In the genomic region with DNA sequence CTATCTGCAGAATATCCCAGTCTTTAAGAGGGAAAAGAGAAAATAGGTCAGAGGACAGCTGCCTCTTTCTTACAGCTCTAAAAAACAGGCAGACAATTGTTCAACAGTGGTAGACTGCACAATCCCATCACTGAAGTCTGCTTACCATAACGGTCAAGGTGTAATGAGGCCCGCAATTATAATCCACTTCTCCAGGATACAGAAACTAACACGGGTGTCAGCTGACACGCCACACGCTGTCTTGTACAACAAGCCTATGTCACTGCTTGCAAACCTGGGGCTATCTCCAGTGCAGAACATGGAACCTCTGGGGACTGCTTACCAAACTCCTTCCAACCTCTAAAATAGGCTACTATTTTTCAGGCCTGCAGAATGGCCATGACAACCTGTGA, we compare ENCODE assay signal across 8 mouse cellular contexts. TPM values are rescaled to one million over a fixed set of nuclear protein-coding genes. Genes with fewer than 3 reads are reported as not detected.
DNase-seq lines count a peak whose midpoint lies in the region; ATAC-seq and TF ChIP-seq lines count a peak whose summit lies in the region.
"Had no signal": no experiment of that assay in that cellular context is flagged by ENCODE, and none has a peak within 500 bp of the region (broad histone marks: within the 10 kb centered on the region; RNA-seq: fewer than 3 reads in every experiment).

No protein-coding gene starts in this region.

- 75% methylated on average over 5 of the region's 5 CpGs for WGBS in intestine, embryonic 14.5 days
- 65% methylated on average over 5 of the region's 5 CpGs for WGBS in intestine, postnatal 0 days
- 29% methylated on average over 5 of the region's 5 CpGs for WGBS in bone marrow, adult 2 months
- 44% methylated on average over 5 of the region's 5 CpGs for WGBS in heart, embryonic 12.5 days

- no peak overlapping the region for H3K4me2 ChIP-seq in intestine, embryonic 14.5 days (ENCODE audit: low read length)
- H3K4me2 ChIP-seq in intestine, postnatal 0 days (replicated peaks; ENCODE audit: low read depth) = no peak overlapping the region
- H3K4me2 ChIP-seq in heart, embryonic 12.5 days = peak overlapping the region; percentile 62
- H3K4me2 ChIP-seq: neural tube, embryonic 15.5 days had no signal

- H3K27ac ChIP-seq in intestine, embryonic 14.5 days (ENCODE audit: low read depth) = peak overlapping the region; percentile 61; the same call in 1 of the 2 replicates
- no peak overlapping the region for H3K27ac ChIP-seq in intestine, postnatal 0 days (ENCODE audit: low read depth, low read length)
- H3K27ac ChIP-seq in bone marrow, adult 2 months (ENCODE audit: control insufficient read depth, insufficient read depth, low read depth, low read length, poor library complexity) = peak overlapping the region; percentile 76
- peak overlapping the region; percentile 91 for H3K27ac ChIP-seq in heart, embryonic 12.5 days (ENCODE audit: poor library complexity, severe bottlenecking)
- H3K27ac ChIP-seq: neural tube, embryonic 15.5 days had no signal

- intact Hi-C loops in left cerebral cortex, postnatal 10 days (cut with DNase I) = no loop called here

- H3K4me3 ChIP-seq in intestine, embryonic 14.5 days (ENCODE audit: low read depth, low read length) = no peak overlapping the region
- no peak overlapping the region for H3K4me3 ChIP-seq in intestine, postnatal 0 days (ENCODE audit: low read depth, low read length)
- no peak overlapping the region for H3K4me3 ChIP-seq in bone marrow, adult 2 months (replicated peaks; ENCODE audit: control insufficient read depth, low read depth, low read length)
- 0 out of 2 replicates have a peak overlapping the region, but pooled peaks have one; percentile 10 for H3K4me3 ChIP-seq in heart, embryonic 12.5 days
- H3K4me3 ChIP-seq: neural tube, embryonic 15.5 days had no signal

- no peak for TF ChIP-seq POLR2A in bone marrow, adult 2 months (IDR thresholded peaks at IDR 0.05; ENCODE audit: borderline replicate concordance, control insufficient read depth, low read depth, low read length)

- H3K9me3 ChIP-seq in intestine, embryonic 14.5 days (ENCODE audit: control insufficient read depth, low read length) = no peaks in the 10 kb centered on the region
- H3K9me3 ChIP-seq in intestine, postnatal 0 days (ENCODE audit: control insufficient read depth) = no peaks in the 10 kb centered on the region
- no peaks in the 10 kb centered on the region for H3K9me3 ChIP-seq in heart, embryonic 12.5 days (replicated peaks)
- H3K9me3 ChIP-seq: neural tube, embryonic 15.5 days had no signal

- H3K27me3 ChIP-seq in intestine, embryonic 14.5 days (replicated peaks; ENCODE audit: control insufficient read depth, insufficient read depth, low read length) = no peaks in the 10 kb centered on the region
- no peaks in the 10 kb centered on the region for H3K27me3 ChIP-seq in intestine, postnatal 0 days (replicated peaks; ENCODE audit: control insufficient read depth, insufficient read depth, low read length)
- H3K27me3 ChIP-seq in heart, embryonic 12.5 days (replicated peaks) = no peaks in the 10 kb centered on the region
- H3K27me3 ChIP-seq: neural tube, embryonic 15.5 days had no signal

- peaks cover 29% of the 10 kb centered on the region for H3K4me1 ChIP-seq in intestine, embryonic 14.5 days (replicated peaks; ENCODE audit: control insufficient read depth, insufficient read depth, low read length)
- H3K4me1 ChIP-seq in intestine, postnatal 0 days (replicated peaks; ENCODE audit: control insufficient read depth, insufficient read depth, low read length) = no peaks in the 10 kb centered on the region
- H3K4me1 ChIP-seq in bone marrow, adult 2 months (ENCODE audit: control insufficient read depth, insufficient read depth, low read length) = peaks cover 3% of the 10 kb centered on the region
- peaks cover 52% of the 10 kb centered on the region for H3K4me1 ChIP-seq in heart, embryonic 12.5 days (replicated peaks)

- peaks cover 30% of the 10 kb centered on the region for H3K36me3 ChIP-seq in intestine, embryonic 14.5 days (ENCODE audit: control insufficient read depth, insufficient read depth, low read length)
- peaks cover 28% of the 10 kb centered on the region for H3K36me3 ChIP-seq in intestine, postnatal 0 days (ENCODE audit: control insufficient read depth, insufficient read depth)
- H3K36me3 ChIP-seq in heart, embryonic 12.5 days = peaks cover 21% of the 10 kb centered on the region

- no peak overlapping the region for H3K9ac ChIP-seq in intestine, embryonic 14.5 days (ENCODE audit: low read length)
- H3K9ac ChIP-seq in intestine, postnatal 0 days (ENCODE audit: low read depth, low read length) = no peak overlapping the region
- no peak overlapping the region for H3K9ac ChIP-seq in heart, embryonic 12.5 days
- H3K9ac ChIP-seq: neural tube, embryonic 15.5 days had no signal

- ATAC-seq in intestine, embryonic 14.5 days (replicated peaks; ENCODE audit: low FRiP score, low TSS enrichment, low read depth) = no peak
- ATAC-seq in intestine, postnatal 0 days = no peak
- ATAC-seq in heart, embryonic 12.5 days (ENCODE audit: insufficient number of reproducible peaks, low FRiP score) = peak; percentile 78
- peak; percentile 27 for ATAC-seq in megakaryocyte progenitor cell, adult 5-6 weeks (replicated peaks; ENCODE audit: poor library complexity)
- ATAC-seq in activated CD4-positive, CD25-positive, alpha-beta regulatory T cell, adult 4 months = no peak

- DNase-seq in intestine, embryonic 14.5 days (ENCODE audit: low spot score) = no peak
- DNase-seq in left cerebral cortex, postnatal 10 days (ENCODE audit: extremely low spot score in 1 of 2, low spot score in 2 of 2) = no peak

- no peak for TF ChIP-seq CTCF in intestine, postnatal 0 days (IDR thresholded peaks at IDR 0.05; ENCODE audit: low read depth)
- no peak for TF ChIP-seq CTCF in bone marrow, adult 2 months (IDR thresholded peaks at IDR 0.05; ENCODE audit: control insufficient read depth, insufficient read depth, low read length)

RNA-seq across cellular contexts. Expression of gene Tbc1d14, which starts 28.0 kb away (rescaled TPM):
- 36.6 and 42.3 TPM in 2 replicates for polyA plus RNA-seq in intestine, embryonic 14.5 days (2014; fragmentation: Nextera tagmentation; extraction: Ambion mirVana)
- 16.8 and 17.2 TPM in 2 replicates for polyA plus RNA-seq in intestine, postnatal 0 days (2015; fragmentation: Nextera tagmentation; extraction: Ambion mirVana)
- polyA plus RNA-seq in bone marrow, adult 2 months (2011; ENCODE audit: insufficient read depth, insufficient read length, low replicate concordance, missing spikeins) = 7.5 and 34.7 TPM in 2 replicates
- polyA plus RNA-seq in heart, embryonic 12.5 days (2016; fragmentation: Nextera tagmentation; extraction: Ambion mirVana) = 20.0 and 22.3 TPM in 2 replicates
- total RNA-seq in megakaryocyte progenitor cell, adult 5-6 weeks (2015) = 13.7 and 19.5 TPM in 2 replicates
- 5.8 and 6.7 TPM in 2 replicates for total RNA-seq in megakaryocyte progenitor cell, adult 5-6 weeks (2017)
- polyA plus RNA-seq in activated CD4-positive, CD25-positive, alpha-beta regulatory T cell, adult 4 months (2017; shearing (Covaris generic)) = 10 to 100 TPM; 52.2 to 57.6 TPM
- total RNA-seq in left cerebral cortex, postnatal 10 days (2021) = 10 to 100 TPM; 89.7 to 95.6 TPM

Comparison
In these comparisons a context has a peak if more than half of its experiments do, and no peak if none do; other contexts are left out.
1. ATAC-seq: peak in heart, embryonic 12.5 days (single experiment) and megakaryocyte progenitor cell, adult 5-6 weeks (single experiment); none in intestine, embryonic 14.5 days (single experiment), intestine, postnatal 0 days (single experiment) and activated CD4-positive, CD25-positive, alpha-beta regulatory T cell, adult 4 months (single experiment).